Mouse (Mus musculus) heart, adult 9 months (tissue): ENCODE data around the gene Grid1.

Source experiments
- DNase-seq, 2 experiments: peaks; one replicate each; pipeline ENCODE4 v3.0.0; 2022; ENCODE audit warnings: low spot score in 2 of 2

Grid1 gene

DNA sequence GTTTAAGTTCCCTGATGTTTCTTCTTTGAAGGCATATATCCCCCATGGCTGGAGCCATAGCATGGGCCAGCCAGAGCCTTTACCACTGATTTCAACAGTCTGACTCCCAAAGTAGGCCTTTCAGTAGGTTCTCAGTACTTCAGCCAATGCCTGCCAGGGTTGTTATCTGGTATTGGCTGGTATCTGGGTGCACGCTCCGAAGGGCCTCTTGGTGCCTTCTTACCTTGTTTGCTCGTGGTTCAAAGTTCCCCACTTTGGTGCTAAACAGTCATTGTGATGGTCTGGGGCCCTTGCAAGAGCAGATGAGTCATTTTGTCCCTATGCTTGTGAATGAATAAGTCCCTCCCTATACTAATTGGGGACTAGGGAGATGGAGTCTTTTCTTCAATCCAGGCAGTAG is 377.5 kb downstream of the Grid1 start:
- DNase-seq = no peak

DNA sequence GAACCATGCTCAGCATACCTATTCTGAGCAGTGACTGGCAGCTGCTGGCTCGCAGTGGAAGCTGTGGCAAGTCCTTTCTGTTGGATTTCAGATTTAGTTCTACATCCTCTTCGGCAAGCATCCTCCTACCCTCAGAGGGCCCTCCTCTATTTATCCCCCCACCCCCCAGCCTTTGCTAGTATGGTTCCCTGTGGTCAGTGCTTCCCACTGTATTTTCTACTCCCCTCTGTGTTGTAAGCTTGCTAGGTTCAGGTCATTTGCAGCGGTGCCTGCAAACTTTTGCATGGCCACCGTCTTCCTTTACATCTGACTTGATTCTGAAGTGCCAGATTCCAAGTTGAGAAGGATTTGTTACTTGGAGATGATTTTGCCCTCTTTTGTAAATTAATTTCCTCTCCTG is 378.5 kb downstream of the Grid1 start:
- DNase-seq = no peak

DNA sequence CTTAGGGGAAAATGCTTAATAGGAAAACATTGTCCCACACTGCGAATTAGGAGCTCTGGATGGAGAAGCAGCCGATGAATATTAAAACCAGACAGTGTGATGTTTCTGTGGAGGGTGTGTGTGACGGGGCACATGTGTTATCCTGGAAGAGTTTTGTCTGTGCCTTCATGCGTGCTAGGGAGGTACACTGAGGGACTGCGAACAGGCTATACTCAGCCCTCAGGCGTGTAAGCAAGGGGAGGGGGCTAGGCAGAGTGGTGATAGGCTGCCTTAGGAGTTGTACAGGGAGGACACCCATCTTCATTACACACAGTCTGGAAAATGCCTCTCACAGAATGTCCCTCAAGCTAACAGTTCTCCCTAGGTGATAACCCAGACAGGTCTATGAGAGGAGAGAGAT is 379.0 kb downstream of the Grid1 start:
- DNase-seq = no peak

DNA sequence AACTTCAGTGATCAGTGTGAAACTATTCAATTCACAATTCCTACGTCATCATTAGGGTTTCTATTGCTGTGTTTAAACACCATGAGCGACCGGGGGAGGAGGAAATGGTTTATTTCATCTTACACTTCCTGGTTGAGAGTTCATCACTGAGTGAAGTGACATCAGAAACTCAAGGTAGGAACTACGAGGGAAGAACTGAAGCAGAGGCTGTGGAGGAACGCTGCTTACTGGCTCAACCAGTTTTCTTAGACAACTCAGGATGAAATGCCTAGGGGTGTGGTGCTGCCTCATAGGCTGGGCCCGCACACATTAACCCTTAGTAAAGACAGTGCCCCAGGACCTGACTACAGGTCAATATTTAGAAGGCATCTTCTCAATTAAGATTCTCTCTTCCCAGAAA is 389.5 kb downstream of the Grid1 start:
- no peak for DNase-seq

DNA sequence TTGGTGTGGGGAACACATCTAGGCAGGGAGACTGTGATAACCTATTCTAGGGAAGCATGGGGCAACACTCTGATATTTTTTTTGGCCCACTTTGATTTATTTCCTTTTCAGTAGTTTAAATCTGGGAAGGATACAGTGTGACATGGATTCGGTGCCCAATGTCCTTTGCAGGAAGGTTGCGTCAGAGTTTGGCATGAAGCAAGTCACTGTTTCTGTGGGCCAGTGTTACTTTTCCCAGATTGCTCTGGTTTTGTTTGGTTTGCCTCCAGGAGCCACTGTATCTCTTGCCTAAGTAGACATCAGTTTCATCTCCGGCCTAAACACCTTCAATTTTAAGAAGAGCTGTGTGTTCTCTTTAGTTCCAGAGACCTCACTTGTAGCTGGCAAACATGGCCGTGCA is 399.1 kb downstream of the Grid1 start:
- no peak for DNase-seq

DNA sequence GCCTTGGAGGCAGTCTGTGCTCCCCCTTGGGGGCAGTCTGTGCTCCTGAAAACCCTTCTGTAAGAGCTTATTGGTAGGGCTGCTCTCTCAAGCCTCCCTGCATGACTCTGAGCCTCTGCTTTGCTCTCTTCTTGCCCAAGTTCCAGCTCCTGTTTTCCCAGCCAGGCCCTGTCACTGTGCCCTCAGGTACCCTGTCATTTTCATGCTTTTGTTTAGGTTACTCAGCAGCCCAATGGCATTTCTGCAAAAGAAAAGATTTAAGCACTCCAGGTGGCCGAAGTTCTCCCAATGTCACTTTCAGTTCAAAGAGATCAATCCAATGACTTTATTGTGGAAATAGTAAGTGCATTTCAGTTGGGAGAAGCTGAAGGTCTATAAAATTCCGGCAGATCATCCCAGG is 402.3 kb downstream of the Grid1 start:
- DNase-seq = no peak

DNA sequence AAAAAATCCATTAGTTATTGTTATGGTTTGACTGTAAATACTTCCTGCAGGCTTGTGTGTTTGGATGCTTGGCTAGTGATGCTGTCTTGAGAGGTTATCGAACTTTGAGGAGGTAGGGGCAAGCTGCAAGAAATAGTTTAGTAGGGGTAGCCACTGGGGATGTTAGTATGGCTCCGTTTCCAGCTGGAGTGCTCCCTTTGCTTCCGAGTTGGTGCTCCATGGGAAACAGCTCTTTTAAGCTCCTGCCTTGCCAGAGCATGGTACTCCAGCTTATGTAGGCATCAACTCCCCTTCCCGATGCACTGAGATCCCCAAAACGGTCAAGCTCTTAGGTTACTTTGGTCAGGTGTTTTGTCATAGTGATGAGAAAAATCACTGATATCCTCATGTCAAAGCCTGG is 407.7 kb downstream of the Grid1 start:
- DNase-seq = no peak

DNA sequence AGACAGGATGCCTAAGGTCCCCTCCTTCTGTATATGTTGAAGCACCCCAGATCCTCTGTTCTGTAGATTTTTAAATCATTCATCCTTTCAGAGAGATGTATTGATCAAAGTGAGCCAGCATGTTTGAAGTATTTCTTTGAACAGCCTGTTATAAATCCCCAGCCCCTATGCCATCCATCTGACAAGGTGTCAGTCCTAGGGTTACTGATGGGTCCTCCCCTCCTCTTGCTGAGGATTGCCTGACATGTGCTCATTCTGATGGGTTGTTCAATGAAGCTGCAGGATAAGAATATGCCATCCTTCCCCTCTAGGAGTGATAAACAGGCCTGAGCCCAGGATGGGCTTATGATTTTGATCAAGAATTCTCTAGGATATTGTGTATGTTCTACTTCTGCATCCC is 411.5 kb downstream of the Grid1 start:
- DNase-seq = no peak

DNA sequence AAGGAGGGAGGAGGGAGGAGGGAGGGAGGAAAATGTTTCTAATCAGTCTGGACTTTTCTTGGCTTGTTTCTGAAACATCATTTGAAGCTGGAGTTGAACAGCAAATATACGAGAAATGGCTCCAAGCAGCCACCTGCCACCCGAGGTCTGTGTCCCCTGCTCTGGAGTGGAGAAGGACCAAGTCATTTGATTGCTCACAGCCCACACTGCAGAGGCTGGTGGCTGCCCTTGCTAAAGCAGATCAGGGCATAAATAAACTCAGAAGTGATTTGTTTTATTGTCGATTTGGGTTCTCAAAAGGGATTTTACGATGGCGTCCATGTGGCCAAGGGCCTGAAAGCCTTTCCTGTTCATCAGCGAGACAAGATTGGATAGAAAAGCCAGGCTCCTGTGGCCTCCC is 423.0 kb downstream of the Grid1 start:
- DNase-seq = no peak

DNA sequence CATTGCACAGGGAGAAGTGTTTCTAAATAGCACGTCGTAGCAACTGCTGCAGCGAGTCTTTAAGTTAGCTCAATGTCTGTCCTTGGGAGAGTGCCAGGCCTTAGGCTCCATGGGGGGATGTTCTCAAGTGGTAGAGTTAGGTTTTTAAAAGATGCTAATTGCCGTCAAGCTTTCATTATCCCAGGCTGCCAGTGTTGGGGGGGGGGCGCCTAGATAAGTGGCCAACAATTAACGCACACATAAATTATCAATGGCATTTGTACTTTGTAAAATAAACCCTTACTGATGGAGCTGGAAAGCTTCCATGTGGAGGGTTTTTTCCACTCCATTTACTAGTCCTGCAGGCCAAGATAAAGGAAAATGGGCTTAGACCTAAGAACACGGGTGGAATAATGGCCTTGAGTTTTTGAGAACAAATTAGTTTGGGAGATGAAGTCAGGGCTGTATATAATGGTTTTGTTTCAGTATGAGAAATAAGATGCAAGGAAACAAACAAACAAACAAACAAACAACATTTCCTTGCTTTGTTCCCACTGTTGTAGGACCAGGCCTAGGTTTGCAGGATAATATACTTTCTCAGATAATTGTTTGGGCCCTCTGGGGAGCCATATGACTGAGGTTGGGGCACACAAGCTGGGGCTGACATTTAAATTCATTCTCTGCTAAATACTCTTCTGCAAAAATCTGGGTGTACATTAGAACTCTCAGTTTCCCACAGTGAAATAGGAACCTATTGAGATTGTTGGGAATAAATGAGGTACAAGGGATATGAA is 425.1 kb downstream of the Grid1 start:
- no peak for DNase-seq

DNA sequence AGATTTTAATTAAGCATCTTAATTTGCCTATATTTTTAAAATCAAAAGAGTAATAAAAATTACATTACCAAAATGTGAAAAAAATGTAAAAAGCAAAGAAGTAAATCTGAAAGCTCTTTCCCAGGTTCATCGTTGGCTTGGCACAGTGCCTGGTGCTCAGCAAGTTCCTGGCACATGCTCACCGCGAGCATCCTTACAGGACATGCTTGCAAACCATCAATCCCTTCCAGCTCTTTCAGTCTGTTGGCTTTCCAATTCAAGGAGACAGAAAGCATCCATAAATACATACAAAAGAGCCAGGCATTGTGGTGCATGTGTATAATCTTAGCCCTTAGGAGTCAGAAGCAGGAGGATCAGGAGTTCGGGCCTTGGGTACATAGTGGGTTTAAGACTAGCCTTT is 430.5 kb downstream of the Grid1 start:
- DNase-seq = no peak

DNA sequence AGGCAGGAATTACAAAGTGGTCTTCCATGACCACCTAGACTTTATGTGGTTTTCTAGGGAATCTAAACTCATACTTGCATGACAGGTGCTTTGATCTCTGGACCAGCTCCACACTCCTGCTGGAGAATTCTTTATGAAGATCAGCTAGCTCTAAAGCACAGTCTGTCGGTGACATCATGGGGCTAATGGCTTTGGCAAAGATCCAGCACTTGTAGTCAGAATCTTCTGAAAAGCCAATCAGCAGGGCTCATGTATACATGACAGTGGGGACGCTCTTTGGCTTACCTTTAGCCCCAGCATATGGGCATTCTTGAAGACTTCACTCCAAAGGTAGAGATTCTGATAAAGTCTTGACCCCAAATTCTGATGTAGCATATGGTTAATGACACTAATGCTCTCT is 434.6 kb downstream of the Grid1 start:
- DNase-seq = no peak

DNA sequence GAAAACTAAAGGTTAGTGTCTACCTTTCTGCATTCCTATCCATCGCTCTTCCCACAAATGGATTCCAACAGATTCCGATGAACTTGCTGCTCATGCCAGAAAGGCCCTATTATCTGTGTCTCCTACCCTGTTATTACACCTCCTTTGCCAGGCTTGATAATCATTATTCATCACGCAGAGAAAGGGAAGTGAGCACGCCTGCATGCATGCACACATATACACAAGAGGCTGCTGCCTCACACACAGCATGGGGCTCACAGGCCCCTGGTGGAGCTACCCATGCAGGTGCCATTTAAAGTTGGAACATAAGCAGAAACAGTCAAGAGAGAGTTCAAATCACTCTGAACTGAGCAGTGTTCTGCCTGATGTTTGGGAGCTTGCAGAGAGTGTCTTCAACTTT is 450.4 kb downstream of the Grid1 start:
- no peak for DNase-seq

DNA sequence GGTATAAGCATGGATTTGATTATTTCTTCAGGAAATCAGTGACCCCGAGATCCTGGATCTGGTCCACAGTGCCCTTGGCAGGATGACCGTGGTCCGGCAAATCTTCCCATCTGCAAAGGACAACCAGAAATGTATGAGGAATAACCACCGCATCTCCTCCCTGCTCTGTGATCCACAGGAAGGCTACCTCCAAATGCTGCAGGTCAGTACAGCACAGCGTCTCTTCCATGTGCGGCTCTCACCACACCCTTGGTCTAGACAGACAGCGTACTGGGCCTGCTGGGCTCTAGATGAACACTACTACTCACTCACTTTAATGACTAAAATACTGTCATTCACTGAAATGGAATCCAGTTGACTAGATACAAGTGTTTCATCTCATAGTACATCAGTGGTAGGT is 489.3 kb downstream of the Grid1 start:
- DNase-seq = no peak

DNA sequence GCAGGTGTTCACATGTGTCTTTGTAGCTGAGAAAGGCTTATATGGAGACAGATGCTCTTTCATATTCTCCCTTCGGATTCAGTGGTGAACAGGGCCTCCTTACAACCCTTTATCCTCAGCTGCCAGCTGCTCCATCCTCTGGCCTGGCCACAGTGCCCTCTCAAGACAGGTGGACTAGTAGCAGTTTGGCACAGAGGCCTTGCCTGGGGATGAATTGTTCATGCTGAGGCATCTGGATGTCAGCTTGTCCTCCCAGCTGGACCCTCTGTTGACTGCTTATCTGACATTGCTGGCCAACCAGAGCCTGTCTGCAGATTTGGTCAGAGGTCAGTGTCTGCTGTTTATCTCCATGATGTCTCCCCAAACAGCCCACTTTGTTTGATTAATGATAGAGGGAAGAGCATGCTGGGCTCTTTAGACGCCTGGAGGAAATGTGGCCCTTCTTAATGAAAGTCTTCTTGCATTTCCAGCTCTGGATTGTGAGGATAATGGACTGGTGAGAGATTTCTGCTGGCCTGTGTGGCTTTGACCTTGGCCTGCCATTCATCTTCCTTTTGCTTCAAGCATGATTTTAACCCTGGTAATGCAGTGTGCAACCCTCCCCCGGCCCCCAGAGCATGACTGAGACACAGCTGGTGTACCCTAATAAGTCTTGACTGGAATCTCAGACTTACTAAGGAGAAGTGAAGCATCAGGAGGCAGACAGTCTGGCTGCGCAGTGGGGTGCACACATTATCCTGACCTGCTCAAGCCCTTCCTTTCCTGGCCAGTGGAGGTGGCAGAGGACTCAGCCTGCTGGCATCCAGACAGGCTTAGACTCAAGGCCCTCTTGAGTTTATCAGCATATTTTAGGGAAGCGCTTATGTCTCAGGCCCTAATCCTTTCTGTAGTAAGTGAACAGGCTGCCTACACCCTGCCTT is 493.7 kb downstream of the Grid1 start:
- no peak for DNase-seq

DNA sequence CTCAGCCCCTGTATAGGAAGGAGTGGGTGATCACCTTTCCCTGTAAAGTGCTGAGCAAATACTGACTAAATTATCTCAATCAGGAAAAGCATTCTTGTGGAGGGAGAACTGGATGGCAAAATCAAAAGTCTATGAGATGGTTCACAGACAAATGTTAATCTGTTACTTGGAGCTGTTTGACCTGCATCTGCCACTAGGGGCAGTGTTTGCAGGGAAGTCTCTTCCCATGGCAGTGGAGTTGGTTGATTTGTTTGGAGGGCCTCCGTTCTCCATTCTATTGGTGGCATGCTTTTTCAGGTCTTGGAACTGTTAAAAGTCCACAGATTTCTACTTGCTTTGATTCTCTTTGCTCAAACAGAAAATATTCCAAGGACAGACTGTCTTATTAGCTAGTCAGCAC is 506.4 kb downstream of the Grid1 start:
- DNase-seq = no peak

DNA sequence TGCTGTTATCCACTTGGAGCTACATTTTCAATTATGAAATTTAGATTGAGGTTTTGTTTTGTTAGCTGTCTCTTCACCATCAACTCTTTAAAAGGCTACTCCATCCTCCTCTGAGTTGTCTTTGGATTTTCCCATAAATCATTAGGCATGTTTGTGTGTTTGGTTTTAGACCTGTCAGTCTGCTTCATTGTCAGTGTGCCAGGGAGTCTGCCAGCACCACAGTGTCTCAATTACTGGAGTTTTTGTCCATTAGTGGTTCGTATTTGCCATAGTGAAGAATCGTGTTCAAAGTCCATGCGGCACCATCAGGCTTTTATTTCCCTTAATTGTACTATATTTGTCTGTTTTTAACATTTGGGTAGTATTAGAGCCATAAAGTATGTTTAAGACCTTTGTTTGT is 516.7 kb downstream of the Grid1 start:
- no peak for DNase-seq

DNA sequence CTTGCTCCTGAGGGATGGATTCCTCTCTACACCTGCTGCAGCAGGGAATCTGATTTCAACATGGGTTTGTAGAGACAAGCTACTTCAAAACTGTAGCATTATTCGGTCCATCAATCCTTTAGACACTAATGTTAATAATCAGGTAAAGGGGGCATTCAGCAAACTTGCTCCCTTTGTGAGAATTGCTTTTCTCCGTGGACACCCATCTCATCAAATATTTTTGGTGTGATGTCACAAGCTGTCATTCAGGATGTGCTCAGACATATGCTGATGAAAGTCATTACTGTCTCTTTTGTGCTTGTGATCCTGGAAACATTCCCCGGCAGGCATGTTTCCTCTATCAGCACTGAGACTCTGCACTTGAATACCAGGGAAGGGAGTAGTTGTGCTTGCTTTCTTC is 536.1 kb downstream of the Grid1 start:
- no peak for DNase-seq

DNA sequence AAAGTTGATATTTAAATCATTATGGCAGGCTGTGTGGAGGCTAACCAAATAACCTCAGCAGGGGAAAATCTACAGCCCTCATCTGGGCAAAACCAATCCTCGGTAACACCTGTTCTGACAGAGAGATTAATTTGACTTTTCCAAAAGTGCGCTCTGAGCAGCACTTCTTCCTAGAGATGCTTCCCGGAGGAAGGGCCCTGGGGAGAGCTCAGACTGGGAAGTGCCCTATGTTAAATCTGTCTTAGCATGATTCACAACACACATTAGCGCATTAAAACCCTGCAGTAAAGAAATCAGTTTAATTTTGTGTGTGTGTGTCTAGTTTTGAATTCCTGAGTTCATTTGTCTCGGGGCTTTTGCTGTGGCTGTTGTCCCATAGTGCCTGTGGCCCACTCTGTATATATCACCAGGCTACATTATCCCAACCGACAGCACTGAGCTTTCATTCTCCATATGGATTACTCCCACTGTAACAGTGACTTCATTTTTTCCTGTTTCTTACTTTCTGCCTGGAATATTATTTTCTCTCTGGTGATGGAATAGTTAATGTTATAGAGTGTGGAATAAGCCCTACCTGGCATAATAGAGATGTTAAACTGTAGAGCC is 536.7 kb downstream of the Grid1 start:
- DNase-seq = no peak

DNA sequence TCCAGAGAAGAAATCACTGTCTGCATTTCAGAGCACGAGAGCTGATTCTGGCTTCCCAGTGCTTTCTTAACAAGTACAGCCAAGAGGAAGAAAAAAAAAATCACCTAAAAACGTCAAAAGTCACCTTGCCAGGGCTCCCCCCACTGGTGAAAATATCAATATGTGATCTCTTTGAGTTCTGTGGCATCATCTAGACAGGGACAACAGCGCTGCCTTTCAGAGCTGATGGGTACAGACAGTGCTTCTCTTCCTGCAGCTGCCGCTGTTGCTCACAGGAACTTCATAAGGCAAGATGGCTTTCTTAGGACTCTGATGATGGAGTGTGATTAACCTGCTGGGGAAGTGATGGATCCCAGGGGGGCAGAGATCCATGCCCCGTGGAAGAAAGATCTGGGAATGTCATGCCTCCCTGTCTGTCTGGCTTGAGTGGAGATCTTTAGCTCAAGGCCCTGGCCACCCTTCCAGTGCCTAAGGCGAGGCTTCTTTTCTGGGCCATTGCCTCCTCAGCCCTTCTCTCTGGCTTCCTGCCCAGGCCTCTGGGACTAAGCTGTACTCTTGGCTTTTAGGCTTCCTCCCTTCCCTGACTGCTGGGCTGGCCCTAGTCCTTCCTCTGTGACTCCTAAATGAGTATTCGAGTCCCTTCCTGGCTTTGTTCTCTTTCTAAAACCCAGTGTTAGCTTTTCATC is 538.4 kb downstream of the Grid1 start:
- no peak for DNase-seq

DNA sequence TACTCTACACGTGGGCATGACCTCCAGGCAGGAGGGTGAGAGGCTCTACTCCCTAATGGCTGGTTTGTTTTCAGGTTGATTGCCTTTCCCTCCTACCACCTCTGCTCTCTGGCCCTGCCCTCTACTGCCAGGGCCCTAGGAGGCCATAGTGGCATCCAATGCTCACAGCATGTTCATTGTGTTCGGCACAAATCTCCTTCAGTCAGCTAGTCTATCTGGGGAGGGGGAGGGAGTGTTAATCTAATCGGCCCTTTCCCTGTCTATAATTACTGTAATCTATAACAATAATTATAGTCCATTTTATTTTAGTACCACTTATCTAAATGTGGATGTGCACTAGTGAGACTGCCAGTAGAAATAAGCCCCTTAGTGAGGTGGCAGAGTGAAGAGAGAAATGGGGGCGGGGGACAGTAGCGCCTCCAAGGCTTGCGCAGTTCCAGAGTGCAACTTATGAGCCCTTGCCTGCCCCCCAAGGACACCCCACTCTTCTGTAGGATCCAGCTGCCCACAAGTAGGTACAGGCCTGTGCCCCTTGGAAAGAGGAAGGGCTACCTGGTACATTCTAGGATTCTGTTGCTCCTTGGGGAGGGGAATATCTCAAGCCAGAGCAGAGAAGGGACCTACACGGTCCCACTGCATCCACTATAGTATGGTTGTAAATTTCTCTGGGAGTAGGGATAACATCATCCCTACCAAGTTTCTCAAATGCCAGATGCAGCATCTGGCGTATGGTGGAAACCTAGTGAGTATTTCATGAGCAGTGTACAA is 545.5 kb downstream of the Grid1 start:
- no peak for DNase-seq
